Mouse (Mus musculus): ENCODE measurements around the gene Hoxa7.

Gene Hoxa7

GRCm38 (mm10) chr6:52226569-52227257, 5.1 kb upstream of the Hoxa7 start:
- no peak for DNase-seq (ENCODE audit: low spot score in 2 of 2)

GRCm38 (mm10) chr6:52225612-52226568, 4.2 kb upstream of the Hoxa7 start:
- peak; percentile 90 to 92 for DNase-seq (ENCODE audit: low spot score in 2 of 2)

- DNase-seq (ENCODE audit: low spot score in 2 of 2), result no peak
Measured at GRCm38 (mm10) chr6:52224895-52225611, 3.4 kb upstream of the Hoxa7 start.

- DNase-seq (ENCODE audit: low spot score in 2 of 2), result peak in 1 of 2 experiments; percentile 36
Measured at GRCm38 (mm10) chr6:52223939-52224760, 2.5 kb upstream of the Hoxa7 start.

- DNase-seq (ENCODE audit: low spot score in 2 of 2), result peak in 1 of 2 experiments; percentile 15
Measured at GRCm38 (mm10) chr6:52222729-52223128, 1.1 kb upstream of the Hoxa7 start.

- DNase-seq (ENCODE audit: low spot score in 2 of 2), result peak in 1 of 2 experiments; percentile 71
Measured at GRCm38 (mm10) chr6:52221993-52222685, 485 bp upstream of the Hoxa7 start.

GRCm38 (mm10) chr6:52220865-52221310, 766 bp downstream of the Hoxa7 start:
- no peak for DNase-seq (ENCODE audit: low spot score in 2 of 2)

- peak; percentile 39 to 41 for DNase-seq (ENCODE audit: low spot score in 2 of 2)
Measured at GRCm38 (mm10) chr6:52220003-52220864, 1.4 kb downstream of the Hoxa7 start.

GRCm38 (mm10) chr6:52219234-52219942, 2.3 kb downstream of the Hoxa7 start:
- DNase-seq (ENCODE audit: low spot score in 2 of 2), result peak in 1 of 2 experiments; percentile 16

- DNase-seq (ENCODE audit: low spot score in 2 of 2), result peak in 1 of 2 experiments; percentile 1
Measured at GRCm38 (mm10) chr6:52218643-52219215, 2.9 kb downstream of the Hoxa7 start.

- DNase-seq (ENCODE audit: low spot score in 2 of 2), result peak in 1 of 2 experiments; percentile 7
Measured at GRCm38 (mm10) chr6:52217895-52218642, 3.6 kb downstream of the Hoxa7 start.

- peak; percentile 79 to 94 for DNase-seq (ENCODE audit: low spot score in 2 of 2)
Measured at GRCm38 (mm10) chr6:52217459-52217768, 4.2 kb downstream of the Hoxa7 start.

GRCm38 (mm10) chr6:52216691-52217458, 4.8 kb downstream of the Hoxa7 start:
- DNase-seq (ENCODE audit: low spot score in 2 of 2), result peak; percentile 50 to 52

- peak in 1 of 2 experiments; percentile 22 for DNase-seq (ENCODE audit: low spot score in 2 of 2)
Measured at GRCm38 (mm10) chr6:52215771-52216535, 5.7 kb downstream of the Hoxa7 start.

- DNase-seq (ENCODE audit: low spot score in 2 of 2), result no peak
Measured at GRCm38 (mm10) chr6:52215070-52215469, 6.6 kb downstream of the Hoxa7 start.

- DNase-seq (ENCODE audit: low spot score in 2 of 2), result peak in 1 of 2 experiments; percentile 3
Measured at GRCm38 (mm10) chr6:52214271-52214670, 7.4 kb downstream of the Hoxa7 start.
